ENCODE assay signal across 8 mouse cellular contexts in the genomic region with DNA sequence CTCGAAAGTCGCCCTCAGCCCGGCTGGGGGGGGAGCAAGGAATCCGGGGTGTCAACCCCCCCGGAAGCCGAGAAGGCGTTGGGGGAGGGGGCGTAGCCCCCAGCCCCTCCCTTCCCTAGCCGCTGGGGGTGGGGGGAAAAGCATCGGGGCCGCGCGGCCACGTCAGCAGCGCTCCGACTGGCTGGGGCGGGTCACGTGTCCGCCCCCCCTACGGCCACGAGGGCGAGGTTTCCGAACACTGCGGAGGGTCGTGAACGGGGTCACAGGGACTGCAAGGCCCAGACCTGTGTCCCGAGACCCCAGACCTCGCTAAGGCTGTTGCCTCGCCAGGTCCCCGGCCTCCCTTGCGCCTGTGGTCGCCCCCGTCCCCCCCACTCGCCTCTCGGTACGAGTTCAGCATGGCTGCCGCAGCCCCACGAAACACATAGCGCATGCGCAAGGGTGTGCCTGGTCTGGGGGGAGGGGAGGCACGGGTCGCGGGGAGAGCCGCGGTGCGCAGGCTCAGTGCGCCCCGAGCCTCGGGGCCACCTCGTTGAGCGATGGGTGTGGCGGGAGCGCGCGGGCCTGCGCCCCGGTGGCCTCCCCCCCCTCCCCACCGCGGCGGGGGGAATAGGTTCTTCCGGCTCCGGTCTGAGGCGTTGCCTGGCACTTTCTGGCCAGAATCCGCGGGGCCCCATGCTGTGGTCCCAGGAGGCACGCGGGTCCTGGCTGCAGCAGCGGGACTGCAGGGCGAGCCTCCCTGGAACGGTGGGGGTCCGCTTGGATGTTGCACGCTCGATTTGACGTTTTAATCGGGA. TPM values are rescaled to one million over a fixed set of nuclear protein-coding genes. Genes with fewer than 3 reads are reported as not detected.
DNase-seq lines count a peak whose midpoint lies in the region; ATAC-seq and TF ChIP-seq lines count a peak whose summit lies in the region.

A gene (minus strand): TSS at position 447 of the 797 bp plus-strand sequence.

- in situ Hi-C loops in ES-E14 (cut with MboI; ENCODE audit: low sequenced_read_pairs in 2 of 2, unreplicated experiment in 2 of 2), result no loop called here

- peaks cover 21% of the 10 kb centered on the region for H3K36me3 ChIP-seq in ES-E14 (ENCODE audit: control insufficient read depth, insufficient read depth, low read length, poor library complexity, severe bottlenecking)
- no peaks in the 10 kb centered on the region for H3K36me3 ChIP-seq in forebrain, embryonic 15.5 days
- H3K36me3 ChIP-seq in liver, postnatal 0 days (replicated peaks; ENCODE audit: insufficient read depth, low read length), result 0 out of 2 replicates have a peak, but pooled peaks cover 5% of the 10 kb centered on the region
- peaks cover 14% of the 10 kb centered on the region for H3K36me3 ChIP-seq in neural tube, embryonic 13.5 days

- peak within 1 kb of the TSS; percentile 99 for H3K9ac ChIP-seq in ES-E14 (ENCODE audit: insufficient read depth, low read depth, low read length, poor library complexity, severe bottlenecking)
- peak within 1 kb of the TSS; percentile 98 for H3K9ac ChIP-seq in forebrain, embryonic 15.5 days (replicated peaks)
- H3K9ac ChIP-seq in liver, postnatal 0 days (replicated peaks), result peak within 1 kb of the TSS; percentile 93
- H3K9ac ChIP-seq in neural tube, embryonic 13.5 days, result peak within 1 kb of the TSS; percentile 99

- peak; percentile 41 for ATAC-seq in forebrain, embryonic 15.5 days (replicated peaks)
- peak; percentile 40 for ATAC-seq in liver, postnatal 0 days
- ATAC-seq in neural tube, embryonic 13.5 days (ENCODE audit: low read depth), result peak; percentile 38

- peaks cover 0 to 6% of the 10 kb centered on the region in 2 experiments; a peak in 1 of 4 replicates for H3K4me1 ChIP-seq in ES-E14 (ENCODE audit: control insufficient read depth in 2 of 2, insufficient read depth in 2 of 2, low read length in 2 of 2, poor library complexity in 1 of 2)
- peaks cover 28% of the 10 kb centered on the region for H3K4me1 ChIP-seq in forebrain, embryonic 15.5 days
- peaks cover 26% of the 10 kb centered on the region for H3K4me1 ChIP-seq in liver, postnatal 0 days (ENCODE audit: insufficient read depth)
- peaks cover 40% of the 10 kb centered on the region for H3K4me1 ChIP-seq in neural tube, embryonic 13.5 days (replicated peaks)

- peak within 1 kb of the TSS; percentile 99 for H3K27ac ChIP-seq in ES-E14 (ENCODE audit: insufficient read depth, low read depth, low read length, poor library complexity, severe bottlenecking)
- H3K27ac ChIP-seq in forebrain, embryonic 15.5 days (replicated peaks), result peak within 1 kb of the TSS; percentile 100
- peak within 1 kb of the TSS; percentile 100 for H3K27ac ChIP-seq in liver, postnatal 0 days (ENCODE audit: low read depth)
- H3K27ac ChIP-seq in neural tube, embryonic 13.5 days (replicated peaks), result peak within 1 kb of the TSS; percentile 100

- peak within 1 kb of the TSS; percentile 85 to 90 for H3K4me3 ChIP-seq in ES-E14 (ENCODE audit: insufficient read depth in 1 of 2, low read depth in 1 of 2, low read length in 2 of 2, poor library complexity in 1 of 2, severe bottlenecking in 1 of 2)
- H3K4me3 ChIP-seq in forebrain, embryonic 15.5 days, result peak within 1 kb of the TSS; percentile 90
- H3K4me3 ChIP-seq in liver, postnatal 0 days (ENCODE audit: low read depth, low read length), result peak within 1 kb of the TSS; percentile 97
- H3K4me3 ChIP-seq in neural tube, embryonic 13.5 days, result peak within 1 kb of the TSS; percentile 82

- H3K27me3 ChIP-seq in forebrain, embryonic 15.5 days, result no peaks in the 10 kb centered on the region
- no peaks in the 10 kb centered on the region for H3K27me3 ChIP-seq in liver, postnatal 0 days (ENCODE audit: insufficient read depth, low read length)
- H3K27me3 ChIP-seq in neural tube, embryonic 13.5 days, result no peaks in the 10 kb centered on the region

- under 1% methylated on average over 70 of the region's 75 CpGs for WGBS in forebrain, embryonic 15.5 days
- 1% methylated on average over 48 of the region's 75 CpGs for WGBS in liver, postnatal 0 days (ENCODE audit: insufficient replicate concordance)
- under 1% methylated on average over 74 of the region's 75 CpGs for WGBS in neural tube, embryonic 13.5 days

- peak; percentile 54; the same call in 1 of the 2 replicates for TF ChIP-seq EP300 in liver, postnatal 0 days (IDR thresholded peaks at IDR 0.05; ENCODE audit: low read depth)

- intact Hi-C loops in heart, postnatal 14 days (cut with DNase I), result loop anchor here (10.0 kb wide), 1 partner anchor 482 kb away; a partner anchor contains a TSS

- DNase-seq in ES-E14 (ENCODE audit: low read depth, low spot score), result peak; percentile 91
- DNase-seq in cerebellum, adult 11-12 months, result peak; percentile 97
- peak; percentile 98 to 99 for DNase-seq in heart, postnatal 14 days
- peak; percentile 95 for DNase-seq in layer of hippocampus, adult 11-12 months (ENCODE audit: low spot score)
- peak; percentile 96 for DNase-seq in liver, postnatal 0 days
- DNase-seq in telencephalon, adult 2 months (ENCODE audit: low read depth, low spot score), result peak; percentile 86

- peak within 1 kb of the TSS; percentile 80 for H3K4me2 ChIP-seq in forebrain, embryonic 15.5 days (replicated peaks)
- peak within 1 kb of the TSS; percentile 98 for H3K4me2 ChIP-seq in liver, postnatal 0 days (ENCODE audit: low read depth, low read length)
- H3K4me2 ChIP-seq in neural tube, embryonic 13.5 days, result peak within 1 kb of the TSS; percentile 100

- no peak for TF ChIP-seq CTCF in liver, postnatal 0 days (IDR thresholded peaks at IDR 0.05; ENCODE audit: low read depth)

- H3K9me3 ChIP-seq in ES-E14 (ENCODE audit: control insufficient read depth, insufficient read depth, low read depth, low read length), result no peaks in the 10 kb centered on the region
- H3K9me3 ChIP-seq in forebrain, embryonic 15.5 days, result no peaks in the 10 kb centered on the region
- no peaks in the 10 kb centered on the region for H3K9me3 ChIP-seq in liver, postnatal 0 days (ENCODE audit: low read length)
- no peaks in the 10 kb centered on the region for H3K9me3 ChIP-seq in neural tube, embryonic 13.5 days

TF ChIP-seq in ES-E14, 5 proteins besides CTCF, POLR2A, EP300 and RAD21:
- TF ChIP-seq ZNF384 (IDR thresholded peaks at IDR 0.05; ENCODE audit: low read depth, low read length) (no peak), CHD2 (IDR thresholded peaks at IDR 0.05; ENCODE audit: low read depth, low read length) (no peak), ZC3H11A (IDR thresholded peaks at IDR 0.05; ENCODE audit: borderline replicate concordance, low read depth, low read length) (no peak), HCFC1 (IDR thresholded peaks at IDR 0.05; ENCODE audit: borderline replicate concordance, insufficient read depth, low read length) (no peak), MAFK (IDR thresholded peaks at IDR 0.05; ENCODE audit: insufficient read depth, low read depth, low read length) (no peak)

RNA-seq across cellular contexts. Expression of the gene that starts here (rescaled TPM):
- total RNA-seq in ES-E14 (2012; rRNA removed), result 257 and 321 TPM in 2 replicates
- polyA plus RNA-seq in forebrain, embryonic 15.5 days (2015; fragmentation: Nextera tagmentation; extraction: Ambion mirVana), result 132 and 133 TPM in 2 replicates
- 10 to 100 TPM; 93.2 to 99.4 TPM for total RNA-seq in heart, postnatal 14 days (2021)
- polyA plus RNA-seq in liver, postnatal 0 days (2015; fragmentation: Nextera tagmentation; extraction: Ambion mirVana), result 29.2 and 32.5 TPM in 2 replicates
- 137 and 167 TPM in 2 replicates for polyA plus RNA-seq in neural tube, embryonic 13.5 days (2015; fragmentation: Nextera tagmentation; extraction: Ambion mirVana)

Comparison
In these comparisons a context has a peak if more than half of its experiments do, and no peak if none do; other contexts are left out.
1. Peak in every context shown above with its lines: DNase-seq, ATAC-seq, H3K4me3 ChIP-seq and H3K27ac ChIP-seq.